Mouse (Mus musculus) heart, embryonic 14.5 days (tissue): ENCODE results near the gene Dusp19. TPM values are rescaled to one million over a fixed set of nuclear protein-coding genes. Genes with fewer than 3 reads are reported as not detected.

Source experiments
- ATAC-seq: fragments of 200-750 bp; cut with Nextera tagmentation; 2 replicates; pipeline ENCODE4 v1.8.0; 2017; ENCODE audit warnings: low read depth, moderate TSS enrichment; ENCODE audit not compliant: insufficient number of reproducible peaks, insufficient read depth, low FRiP score
- H3K27ac ChIP-seq, 2 experiments: fragments of 200-500 bp in 1 of 2; fragments of 300-500 bp in 1 of 2; sonication (generic) in 1 of 2; replicated peaks in 1 of 2; 2 replicates each; pipeline ENCODE4 v1.5.1; 2012 to 2014; ENCODE audit warnings: low read depth in 2 of 2, low read length in 2 of 2, control low read depth in 1 of 2, mild to moderate bottlenecking in 1 of 2, mixed read lengths in 1 of 2; ENCODE audit not compliant: control insufficient read depth in 1 of 2, insufficient read depth in 1 of 2
- H3K27me3 ChIP-seq: fragments of 300-500 bp; sonication (generic); 2 replicates; pipeline ENCODE4 v1.6.1; 2014; ENCODE audit warnings: mild to moderate bottlenecking, low read length, control low read depth; ENCODE audit not compliant: control insufficient read depth, insufficient read depth
- H3K36me3 ChIP-seq: fragments of 300-500 bp; sonication (generic); 2 replicates; pipeline ENCODE4 v1.6.1; 2014; ENCODE audit warnings: mild to moderate bottlenecking, control low read depth, low read length, mixed read lengths; ENCODE audit not compliant: control insufficient read depth, insufficient read depth
- H3K4me1 ChIP-seq, 2 experiments: fragments of 200-500 bp in 1 of 2; fragments of 300-500 bp in 1 of 2; sonication (generic) in 1 of 2; 2 replicates each; pipeline ENCODE4 v1.6.1; 2012 to 2014; ENCODE audit warnings: low read length in 2 of 2, control low read depth in 1 of 2, mixed read lengths in 1 of 2; ENCODE audit not compliant: control insufficient read depth in 2 of 2, insufficient read depth in 2 of 2
- H3K4me2 ChIP-seq: fragments of 300-500 bp; sonication (generic); 2 replicates; pipeline ENCODE4 v1.6.1; 2014; ENCODE audit warnings: mild to moderate bottlenecking, low read length
- H3K4me3 ChIP-seq, 2 experiments: fragments of 200-500 bp in 1 of 2; fragments of 300-500 bp in 1 of 2; sonication (generic) in 1 of 2; 2 replicates each; pipeline ENCODE4 v1.5.1; 2012 to 2014; ENCODE audit warnings: low read length in 2 of 2, mild to moderate bottlenecking in 2 of 2, control low read depth in 1 of 2, low read depth in 1 of 2, moderate library complexity in 1 of 2; ENCODE audit not compliant: control insufficient read depth in 1 of 2, insufficient read depth in 1 of 2
- H3K9ac ChIP-seq: fragments of 300-500 bp; sonication (generic); 2 replicates; pipeline ENCODE4 v1.6.1; 2014; ENCODE audit warnings: mild to moderate bottlenecking, low read length
- H3K9me3 ChIP-seq: fragments of 300-500 bp; sonication (generic); 2 replicates; pipeline ENCODE4 v1.6.1; 2016; ENCODE audit warnings: low read length, control low read depth; ENCODE audit not compliant: control insufficient read depth
- WGBS: fragments of 180-500 bp; shearing (Covaris S2); extraction: QIAGEN DNeasy Blood & Tissue Kit; methylation state at CpG from one replicate; pipeline ENCODE4 v1.1.7; 2014; 5-methylcytosine and 5-hydroxymethylcytosine counted together
- polyA plus RNA-seq: library from polyadenylated mRNA; unstranded; fragments of >200 nt; fragmentation: Nextera tagmentation; extraction: Ambion mirVana; gene quantifications from 2 replicates; pipeline ENCODE4 v1.2.1, GENCODE M21; 2014

Gene Dusp19
- polyA plus RNA-seq = 12.5 and 14.0 TPM in 2 replicates

- H3K4me3 ChIP-seq = peak within 1 kb of the TSS; percentile 66 to 82
- H3K9me3 ChIP-seq = no peaks in the 10 kb centered on the region
- 2% methylated on average over 21 of the region's 21 CpGs for WGBS
- H3K27me3 ChIP-seq = no peaks in the 10 kb centered on the region
- peaks cover 2 to 6% of the 10 kb centered on the region in 2 experiments for H3K4me1 ChIP-seq
- H3K4me2 ChIP-seq = peak within 1 kb of the TSS; percentile 82
- H3K9ac ChIP-seq = peak within 1 kb of the TSS; percentile 83
- no peaks in the 10 kb centered on the region for H3K36me3 ChIP-seq
- ATAC-seq = peak; percentile 96
- H3K27ac ChIP-seq = peak within 1 kb of the TSS; percentile 65 to 79
Observed at GRCm38 (mm10) chr2:80616854-80617737, at the start of gene Dusp19, which contains the start of gene Nup35. TSS of gene Dusp19 (plus strand) at chr2:80617045. TSS of gene Nup35 (plus strand) at chr2:80617236.

GRCm38 (mm10) chr2:80567411-80567810 is 49.4 kb upstream of the Dusp19 start:
- no peaks in the 10 kb centered on the region for H3K9me3 ChIP-seq
- ATAC-seq = no peak
- peaks cover 8% of the 10 kb centered on the region; the same call in 1 of the 2 replicates for H3K36me3 ChIP-seq

GRCm38 (mm10) chr2:80570656-80571055 is 46.2 kb upstream of the Dusp19 start:
- no peak overlapping the region for H3K9ac ChIP-seq
- 0 out of 4 replicates have a peak overlapping the region, but pooled peaks of 1 of the 2 experiments have one; percentile 19 for H3K27ac ChIP-seq
- H3K27me3 ChIP-seq = no peaks in the 10 kb centered on the region
- no peaks in the 10 kb centered on the region for H3K9me3 ChIP-seq
- ATAC-seq = no peak
- peaks cover 2 to 10% of the 10 kb centered on the region in 2 experiments; a peak in 1 of 4 replicates for H3K4me1 ChIP-seq
- peaks cover 8% of the 10 kb centered on the region; the same call in 1 of the 2 replicates for H3K36me3 ChIP-seq
- whole genome bisulfite sequencing = 64% methylated on average over 4 of the region's 4 CpGs
- H3K4me3 ChIP-seq = no peak overlapping the region
- no peak overlapping the region for H3K4me2 ChIP-seq

More at GRCm38 (mm10) chr2:80567411-80567810, 49.4 kb upstream of the Dusp19 start:
- 87% methylated on average over 4 of the region's 4 CpGs for WGBS
- no peak overlapping the region for H3K9ac ChIP-seq
- H3K4me2 ChIP-seq = no peak overlapping the region
- H3K27ac ChIP-seq = no peak overlapping the region
- no peaks in the 10 kb centered on the region for H3K27me3 ChIP-seq
- H3K4me1 ChIP-seq = peaks cover 4 to 12% of the 10 kb centered on the region in 2 experiments; a peak in 3 of 4 replicates
- no peak overlapping the region for H3K4me3 ChIP-seq

- no peak overlapping the region for H3K9ac ChIP-seq
- peaks cover 3 to 26% of the 10 kb centered on the region in 2 experiments for H3K4me1 ChIP-seq
- no peaks in the 10 kb centered on the region for H3K9me3 ChIP-seq
- ATAC-seq = no peak
- H3K27ac ChIP-seq = no peak overlapping the region
- H3K4me2 ChIP-seq = no peak overlapping the region
- no peaks in the 10 kb centered on the region for H3K36me3 ChIP-seq
- no peaks in the 10 kb centered on the region for H3K27me3 ChIP-seq
- H3K4me3 ChIP-seq = no peak overlapping the region
- WGBS = 88% methylated on average over 1 of the region's 1 CpGs
Observed at GRCm38 (mm10) chr2:80577286-80577685, 39.6 kb upstream of the Dusp19 start.

- peaks cover 3 to 26% of the 10 kb centered on the region in 2 experiments for H3K4me1 ChIP-seq
- no peaks in the 10 kb centered on the region for H3K9me3 ChIP-seq
- H3K9ac ChIP-seq = peak overlapping the region; percentile 89
- no peaks in the 10 kb centered on the region for H3K36me3 ChIP-seq
- 0 out of 4 replicates have a peak overlapping the region, but pooled peaks of 1 of the 2 experiments have one; percentile 24 for H3K27ac ChIP-seq
- H3K4me2 ChIP-seq = peak overlapping the region; percentile 80
- 37% methylated on average over 6 of the region's 6 CpGs for WGBS
- no peak for ATAC-seq
- peak overlapping the region in 1 of 2 experiments; percentile 72; a peak in 2 of 4 replicates for H3K4me3 ChIP-seq
- H3K27me3 ChIP-seq = no peaks in the 10 kb centered on the region
Observed at GRCm38 (mm10) chr2:80579253-80579891, 37.5 kb upstream of the Dusp19 start.

- Histone ChIP-seq H3K4me2 (peak overlapping the region; percentile 80), H3K27ac (peak overlapping the region; percentile 95 to 98), H3K9ac (peak overlapping the region; percentile 89), H3K9me3 (no peaks in the 10 kb centered on the region), H3K27me3 (no peaks in the 10 kb centered on the region), H3K4me1 (peaks cover 3 to 22% of the 10 kb centered on the region in 2 experiments), H3K4me3 (peak overlapping the region; percentile 72 to 73), H3K36me3 (no peaks in the 10 kb centered on the region)
- peak; percentile 57; the same call in 1 of the 2 replicates for ATAC-seq
- WGBS = under 1% methylated on average over 54 of the region's 65 CpGs
Observed at GRCm38 (mm10) chr2:80580311-80580961, 36.4 kb upstream of the Dusp19 start.
